Mouse (Mus musculus) forebrain, embryonic 14.5 days (tissue): ENCODE results near the gene Snd1. TPM values are rescaled to one million over a fixed set of nuclear protein-coding genes. Genes with fewer than 3 reads are reported as not detected.
A peak's percentile ranks its signal among the peaks of the same experiment; 100 is the strongest.

Experiments
- ATAC-seq: fragments of 200-750 bp; cut with Nextera tagmentation; 2 replicates; pipeline ENCODE4 v1.8.0; 2017; ENCODE audit warnings: mild to moderate bottlenecking, moderate library complexity
- DNase-seq: peaks from one replicate; pipeline ENCODE4 v3.0.0-alpha.2; 2015; ENCODE audit warnings: low spot score
- H3K27ac ChIP-seq: fragments of 300-500 bp; sonication (generic); 2 replicates; pipeline ENCODE4 v1.5.1; 2014; ENCODE audit warnings: low read depth, mild to moderate bottlenecking, control low read depth, low read length, moderate library complexity
- H3K27me3 ChIP-seq: fragments of 300-500 bp; sonication (generic); replicated peaks from 2 replicates; pipeline ENCODE4 v1.6.1; 2014; ENCODE audit warnings: low read length, control low read depth, mixed read lengths; ENCODE audit not compliant: control insufficient read depth, insufficient read depth
- H3K36me3 ChIP-seq: fragments of 300-500 bp; sonication (generic); 2 replicates; pipeline ENCODE4 v1.6.1; 2014; ENCODE audit warnings: low read length, control low read depth; ENCODE audit not compliant: control insufficient read depth, insufficient read depth
- H3K4me1 ChIP-seq: fragments of 300-500 bp; sonication (generic); 2 replicates; pipeline ENCODE4 v1.6.1; 2014; ENCODE audit warnings: antibody characterized with exemption, low read length, control low read depth; ENCODE audit not compliant: control insufficient read depth, insufficient read depth
- H3K4me2 ChIP-seq: fragments of 300-500 bp; sonication (generic); 2 replicates; pipeline ENCODE4 v1.6.1; 2014; ENCODE audit warnings: mild to moderate bottlenecking, control low read depth, low read length
- H3K4me3 ChIP-seq: fragments of 300-500 bp; sonication (generic); 2 replicates; pipeline ENCODE4 v1.5.1; 2014; ENCODE audit warnings: low read depth, low read length, control low read depth
- H3K9ac ChIP-seq: fragments of 300-500 bp; sonication (generic); 2 replicates; pipeline ENCODE4 v1.6.1; 2014; ENCODE audit warnings: mild to moderate bottlenecking, low read length, control low read depth, moderate library complexity
- H3K9me3 ChIP-seq: fragments of 300-500 bp; sonication (generic); replicated peaks from 2 replicates; pipeline ENCODE4 v1.6.1; 2016; ENCODE audit warnings: low read length, control low read depth, mixed read lengths; ENCODE audit not compliant: control insufficient read depth
- WGBS: fragments of 180-500 bp; shearing (Covaris S2); extraction: QIAGEN DNeasy Blood & Tissue Kit; methylation state at CpG from one replicate; pipeline ENCODE4 v1.1.7; 2014; 5-methylcytosine and 5-hydroxymethylcytosine counted together
- polyA plus RNA-seq: library from polyadenylated mRNA; unstranded; fragments of >200 nt; fragmentation: Nextera tagmentation; extraction: Ambion mirVana; gene quantifications from 2 replicates; pipeline ENCODE4 v1.2.1, GENCODE M21; 2014

The Snd1 gene
- polyA plus RNA-seq, 1 experiment from 2014 or later, result 67.9 TPM

- Histone ChIP-seq H3K36me3 (no peaks in the 10 kb centered on the region), H3K27me3 (no peaks in the 10 kb centered on the region), H3K4me1 (0 out of 2 replicates have a peak, but pooled peaks cover 2% of the 10 kb centered on the region), H3K9ac (no peak overlapping the region), H3K4me2 (no peak overlapping the region), H3K4me3 (no peak overlapping the region), H3K9me3 (no peaks in the 10 kb centered on the region), H3K27ac (no peak overlapping the region)
- 60% methylated on average over 8 of the region's 8 CpGs for WGBS
- DNase-seq (no peak), ATAC-seq (no peak)
These were observed 490.3 kb downstream of the Snd1 start for GRCm38 (mm10) chr6:28965264-28965663.

- DNase-seq (no peak), ATAC-seq (no peak)
- H3K27me3 ChIP-seq, result no peaks in the 10 kb centered on the region
- H3K4me3 ChIP-seq, result no peak overlapping the region
- H3K27ac ChIP-seq, result no peak overlapping the region
- H3K9me3 ChIP-seq, result no peaks in the 10 kb centered on the region
- H3K9ac ChIP-seq, result no peak overlapping the region
- no peak overlapping the region for H3K4me2 ChIP-seq
- peaks cover 3% of the 10 kb centered on the region for H3K4me1 ChIP-seq
- H3K36me3 ChIP-seq, result no peaks in the 10 kb centered on the region
- WGBS, result 75% methylated on average over 5 of the region's 5 CpGs
These were observed 494.7 kb downstream of the Snd1 start for GRCm38 (mm10) chr6:28969615-28970014.

- Histone ChIP-seq H3K4me3 (no peak overlapping the region), H3K4me1 (peaks cover 3% of the 10 kb centered on the region), H3K27ac (no peak overlapping the region), H3K9ac (no peak overlapping the region), H3K4me2 (no peak overlapping the region), H3K36me3 (no peaks in the 10 kb centered on the region), H3K9me3 (no peaks in the 10 kb centered on the region), H3K27me3 (no peaks in the 10 kb centered on the region)
- DNase-seq, result peak; percentile 68
- ATAC-seq, result peak; percentile 55; the same call in 1 of the 2 replicates
- WGBS, result 34% methylated on average over 4 of the region's 4 CpGs
These were observed 495.8 kb downstream of the Snd1 start for GRCm38 (mm10) chr6:28970711-28971110.

GRCm38 (mm10) chr6:28974498-28974897 is 499.6 kb downstream of the Snd1 start:
- WGBS, result 87% methylated on average over 3 of the region's 3 CpGs
- Histone ChIP-seq H3K9ac (no peak overlapping the region), H3K27ac (no peak overlapping the region), H3K27me3 (no peaks in the 10 kb centered on the region), H3K4me1 (peaks cover 3% of the 10 kb centered on the region), H3K36me3 (no peaks in the 10 kb centered on the region), H3K9me3 (no peaks in the 10 kb centered on the region), H3K4me2 (no peak overlapping the region), H3K4me3 (no peak overlapping the region)
- ATAC-seq (no peak), DNase-seq (no peak)

- no peaks in the 10 kb centered on the region for H3K27me3 ChIP-seq
- WGBS, result 97% methylated on average over 1 of the region's 1 CpGs
- no peak overlapping the region for H3K4me2 ChIP-seq
- no peaks in the 10 kb centered on the region for H3K9me3 ChIP-seq
- DNase-seq (peak; percentile 52), ATAC-seq (no peak)
- no peaks in the 10 kb centered on the region for H3K36me3 ChIP-seq
- no peak overlapping the region for H3K4me3 ChIP-seq
- H3K9ac ChIP-seq, result no peak overlapping the region
- peaks cover 3% of the 10 kb centered on the region for H3K4me1 ChIP-seq
- H3K27ac ChIP-seq, result no peak overlapping the region
These were observed 500.2 kb downstream of the Snd1 start for GRCm38 (mm10) chr6:28975106-28975505.

- no peaks in the 10 kb centered on the region for H3K4me1 ChIP-seq
- no peak for ATAC-seq
- WGBS, result 29% methylated on average over 5 of the region's 5 CpGs
- no peaks in the 10 kb centered on the region for H3K9me3 ChIP-seq
- H3K27ac ChIP-seq, result no peak overlapping the region
- no peaks in the 10 kb centered on the region; the same call in none of the 2 replicates for H3K27me3 ChIP-seq
- DNase-seq, result no peak
- H3K36me3 ChIP-seq, result no peaks in the 10 kb centered on the region
- H3K4me2 ChIP-seq, result no peak overlapping the region
- H3K4me3 ChIP-seq, result no peak overlapping the region
- H3K9ac ChIP-seq, result no peak overlapping the region
These were observed 503.1 kb downstream of the Snd1 start for GRCm38 (mm10) chr6:28978031-28978430.

GRCm38 (mm10) chr6:28978881-28979280 is 503.9 kb downstream of the Snd1 start:
- DNase-seq (no peak), ATAC-seq (no peak)
- Histone ChIP-seq H3K36me3 (no peaks in the 10 kb centered on the region), H3K27ac (no peak overlapping the region), H3K4me2 (no peak overlapping the region), H3K27me3 (no peaks in the 10 kb centered on the region; the same call in none of the 2 replicates), H3K4me1 (no peaks in the 10 kb centered on the region), H3K9me3 (no peaks in the 10 kb centered on the region), H3K9ac (no peak overlapping the region), H3K4me3 (no peak overlapping the region)
- WGBS, result 81% methylated on average over 3 of the region's 3 CpGs

- Histone ChIP-seq H3K27me3 (no peaks in the 10 kb centered on the region; the same call in none of the 2 replicates), H3K4me3 (no peak overlapping the region), H3K36me3 (no peaks in the 10 kb centered on the region), H3K4me1 (no peaks in the 10 kb centered on the region), H3K9me3 (no peaks in the 10 kb centered on the region), H3K9ac (no peak overlapping the region), H3K27ac (no peak overlapping the region), H3K4me2 (no peak overlapping the region)
- ATAC-seq, result no peak
- DNase-seq, result no peak
- WGBS, result 69% methylated on average over 8 of the region's 8 CpGs
These were observed 504.6 kb downstream of the Snd1 start for GRCm38 (mm10) chr6:28979586-28979985.

GRCm38 (mm10) chr6:28980219-28980618 is 505.3 kb downstream of the Snd1 start:
- H3K4me3 ChIP-seq, result peak overlapping the region; percentile 49
- DNase-seq, result peak; percentile 61
- ATAC-seq, result peak; percentile 21
- no peaks in the 10 kb centered on the region for H3K4me1 ChIP-seq
- 4% methylated on average over 12 of the region's 14 CpGs for WGBS
- no peaks in the 10 kb centered on the region; the same call in none of the 2 replicates for H3K27me3 ChIP-seq
- peak overlapping the region; percentile 74 for H3K9ac ChIP-seq
- no peaks in the 10 kb centered on the region for H3K9me3 ChIP-seq
- H3K27ac ChIP-seq, result peak overlapping the region; percentile 70; the same call in 1 of the 2 replicates
- H3K4me2 ChIP-seq, result peak overlapping the region; percentile 88
- no peaks in the 10 kb centered on the region for H3K36me3 ChIP-seq
